ENCODE assay signal across 8 mouse cellular contexts in the genomic region with DNA sequence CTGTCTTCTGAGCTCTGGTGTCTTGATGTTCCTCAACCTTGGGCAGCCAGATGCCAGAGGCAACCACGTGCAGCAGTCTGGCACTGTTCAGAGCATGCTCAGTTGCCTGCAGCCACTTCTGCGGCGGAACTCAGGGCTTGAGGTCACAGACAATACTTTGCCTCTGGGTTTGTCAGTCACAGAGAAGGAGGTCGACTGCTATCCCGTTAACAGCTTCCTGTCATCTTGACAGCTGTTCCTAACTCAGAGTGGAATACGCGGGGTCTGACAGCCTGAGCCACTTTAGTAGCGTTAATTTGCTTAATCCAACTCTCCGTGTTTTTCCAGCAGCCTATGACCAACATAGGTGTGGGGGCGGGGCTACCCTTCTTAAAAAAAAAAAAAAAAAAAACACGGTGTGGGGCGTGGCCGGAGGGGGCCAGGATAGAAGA. TPM values are rescaled to one million over a fixed set of nuclear protein-coding genes. Genes with fewer than 3 reads are reported as not detected.
A peak's percentile ranks its signal among the peaks of the same experiment; 100 is the strongest.
DNase-seq lines count a peak whose midpoint lies in the region; ATAC-seq and TF ChIP-seq lines count a peak whose summit lies in the region.

No protein-coding gene starts in this region.

- under 1% methylated on average over 13 of the region's 13 CpGs for WGBS in forebrain, embryonic 16.5 days
- WGBS in liver, embryonic 16.5 days (ENCODE audit: insufficient replicate concordance), result under 1% methylated on average over 13 of the region's 13 CpGs
- WGBS in neural tube, embryonic 12.5 days, result under 1% methylated on average over 13 of the region's 13 CpGs

- H3K27ac ChIP-seq in ES-Bruce4 (ENCODE audit: insufficient read depth, low read length), result no peak overlapping the region
- H3K27ac ChIP-seq in forebrain, embryonic 16.5 days (ENCODE audit: low read length), result no peak overlapping the region
- H3K27ac ChIP-seq in liver, embryonic 16.5 days (ENCODE audit: low read length), result no peak overlapping the region
- no peak overlapping the region for H3K27ac ChIP-seq in neural tube, embryonic 12.5 days

- no peaks in the 10 kb centered on the region for H3K36me3 ChIP-seq in ES-Bruce4 (ENCODE audit: control insufficient read depth, insufficient read depth, low read length, poor library complexity, severe bottlenecking)
- no peaks in the 10 kb centered on the region for H3K36me3 ChIP-seq in forebrain, embryonic 16.5 days (ENCODE audit: control insufficient read depth, insufficient read depth)
- no peaks in the 10 kb centered on the region for H3K36me3 ChIP-seq in liver, embryonic 16.5 days (ENCODE audit: control insufficient read depth, insufficient read depth)
- no peaks in the 10 kb centered on the region for H3K36me3 ChIP-seq in neural tube, embryonic 12.5 days

- no peak for TF ChIP-seq CTCF in ES-Bruce4 (IDR thresholded peaks at IDR 0.05; ENCODE audit: low read depth, low read length)

- TF ChIP-seq POLR2A in ES-Bruce4 (IDR thresholded peaks at IDR 0.05; ENCODE audit: insufficient read depth, low read length), result no peak

- intact Hi-C loops in heart, postnatal 25 days (cut with DNase I), result loop anchor here (5.0 kb wide), 1 partner anchor 361 kb away; a partner anchor contains a TSS

- H3K4me3 ChIP-seq in ES-Bruce4 (ENCODE audit: low read depth, low read length), result peak overlapping the region; percentile 24
- peak overlapping the region; percentile 45 for H3K4me3 ChIP-seq in forebrain, embryonic 16.5 days (replicated peaks; ENCODE audit: low read length)
- H3K4me3 ChIP-seq in liver, embryonic 16.5 days (ENCODE audit: low read depth, low read length), result 0 out of 2 replicates have a peak overlapping the region, but pooled peaks have one; percentile 4
- H3K4me3 ChIP-seq in neural tube, embryonic 12.5 days, result peak overlapping the region; percentile 22; the same call in 1 of the 2 replicates

- peak; percentile 24 for ATAC-seq in forebrain, embryonic 16.5 days
- ATAC-seq in liver, embryonic 16.5 days (ENCODE audit: low read depth), result no peak
- ATAC-seq in neural tube, embryonic 12.5 days (ENCODE audit: low FRiP score, low read depth), result peak; percentile 32

- peak overlapping the region; percentile 97 for H3K4me2 ChIP-seq in forebrain, embryonic 16.5 days (ENCODE audit: low read length)
- peak overlapping the region; percentile 32; the same call in 1 of the 2 replicates for H3K4me2 ChIP-seq in liver, embryonic 16.5 days (ENCODE audit: low read depth, low read length)
- peak overlapping the region; percentile 97 for H3K4me2 ChIP-seq in neural tube, embryonic 12.5 days (replicated peaks)

- H3K9ac ChIP-seq in ES-Bruce4 (ENCODE audit: low read depth, poor library complexity, severe bottlenecking), result no peak overlapping the region
- 0 out of 2 replicates have a peak overlapping the region, but pooled peaks have one; percentile 16 for H3K9ac ChIP-seq in forebrain, embryonic 16.5 days (replicated peaks; ENCODE audit: low read depth, low read length)
- no peak overlapping the region for H3K9ac ChIP-seq in liver, embryonic 16.5 days (ENCODE audit: low read depth, low read length)
- no peak overlapping the region for H3K9ac ChIP-seq in neural tube, embryonic 12.5 days

- H3K9me3 ChIP-seq in ES-Bruce4 (replicated peaks; ENCODE audit: control insufficient read depth, insufficient read depth, low read length, poor library complexity, severe bottlenecking), result 0 out of 2 replicates have a peak, but pooled peaks cover 2% of the 10 kb centered on the region
- no peaks in the 10 kb centered on the region for H3K9me3 ChIP-seq in forebrain, embryonic 16.5 days (ENCODE audit: control insufficient read depth, low read length)
- H3K9me3 ChIP-seq in liver, embryonic 16.5 days (replicated peaks; ENCODE audit: control insufficient read depth, low read length), result no peaks in the 10 kb centered on the region
- H3K9me3 ChIP-seq in neural tube, embryonic 12.5 days, result no peaks in the 10 kb centered on the region

- peak; percentile 89 for DNase-seq in cerebellum, adult 11-12 months
- peak; percentile 41 for DNase-seq in heart, postnatal 25 days (ENCODE audit: low spot score)
- peak; percentile 86 for DNase-seq in layer of hippocampus, adult 11-12 months (ENCODE audit: low spot score)
- peak; percentile 1 for DNase-seq in thymus, postnatal 25 days

- TF ChIP-seq EP300 in ES-Bruce4 (IDR thresholded peaks at IDR 0.05; ENCODE audit: insufficient read depth, low read depth, low read length), result 0 out of 2 replicates have a peak, but pooled peaks have one; percentile 25

- no peaks in the 10 kb centered on the region for H3K4me1 ChIP-seq in ES-Bruce4 (ENCODE audit: control insufficient read depth, insufficient read depth, low read length)
- peaks cover 15% of the 10 kb centered on the region for H3K4me1 ChIP-seq in forebrain, embryonic 16.5 days (replicated peaks; ENCODE audit: control insufficient read depth, insufficient read depth, low read length)
- peaks cover 4% of the 10 kb centered on the region; the same call in 1 of the 2 replicates for H3K4me1 ChIP-seq in liver, embryonic 16.5 days (ENCODE audit: control insufficient read depth, low read depth, low read length)
- peaks cover 7% of the 10 kb centered on the region; the same call in 1 of the 2 replicates for H3K4me1 ChIP-seq in neural tube, embryonic 12.5 days

- H3K27me3 ChIP-seq in ES-Bruce4 (ENCODE audit: control insufficient read depth, insufficient read depth, low read length, poor library complexity, severe bottlenecking), result peaks cover 9% of the 10 kb centered on the region
- H3K27me3 ChIP-seq in forebrain, embryonic 16.5 days (replicated peaks; ENCODE audit: control insufficient read depth, insufficient read depth, low read length), result 0 out of 2 replicates have a peak, but pooled peaks cover 3% of the 10 kb centered on the region
- peaks cover 42% of the 10 kb centered on the region for H3K27me3 ChIP-seq in liver, embryonic 16.5 days (ENCODE audit: control insufficient read depth, insufficient read depth, low read depth, low read length)
- H3K27me3 ChIP-seq in neural tube, embryonic 12.5 days (replicated peaks), result no peaks in the 10 kb centered on the region

RNA-seq across cellular contexts. Expression of a gene that starts 1.1 kb away (rescaled TPM):
- 11.5 and 12.6 TPM in 2 replicates for polyA plus RNA-seq in ES-Bruce4 (2011; ENCODE audit: insufficient read depth, insufficient read length, low read depth, missing spikeins)
- 1.4 and 1.7 TPM in 2 replicates for polyA plus RNA-seq in forebrain, embryonic 16.5 days (2015; fragmentation: Nextera tagmentation; extraction: Ambion mirVana)
- total RNA-seq in heart, postnatal 25 days (2021), result 10 to 100 TPM in 1 of 2 experiments, 1 to 10 TPM in 1; 9.0 to 10.6 TPM
- 0.30 and 0.38 TPM in 2 replicates for polyA plus RNA-seq in liver, embryonic 16.5 days (2015; fragmentation: Nextera tagmentation; extraction: Ambion mirVana)
- polyA plus RNA-seq in neural tube, embryonic 12.5 days (2016; fragmentation: Nextera tagmentation; extraction: Ambion mirVana), result 3.0 and 3.3 TPM in 2 replicates

Comparison
In these comparisons a context has a peak if more than half of its experiments do, and no peak if none do; other contexts are left out.
1. DNase-seq: peak in every context shown above with its lines; median percentile 89 in cerebellum, adult 11-12 months; 86 in layer of hippocampus, adult 11-12 months; 41 in heart, postnatal 25 days; 1 in thymus, postnatal 25 days.
2. H3K4me2 ChIP-seq: peak in every context shown above with its lines; median percentile 97 in forebrain, embryonic 16.5 days; 97 in neural tube, embryonic 12.5 days; 32 in liver, embryonic 16.5 days.